Mouse (Mus musculus) induced T-regulatory cell, adult 2 months (primary cell): ENCODE measurements around the gene Hydin.
"Not testable (repeated sequence)": the region's sequence is repeated elsewhere in the genome, so short reads cannot be mapped to it uniquely, and the experiment has no call there.

ENCODE experiments used
- DNase-seq: peaks from one replicate; pipeline ENCODE4 v3.0.0-alpha.2; 2012; ENCODE audit warnings: low read depth

The Hydin gene

GRCm38 (mm10) chr8:110522495-110522894 is 255.7 kb downstream of the Hydin start:
- DNase-seq = not testable (repeated sequence)

DNA sequence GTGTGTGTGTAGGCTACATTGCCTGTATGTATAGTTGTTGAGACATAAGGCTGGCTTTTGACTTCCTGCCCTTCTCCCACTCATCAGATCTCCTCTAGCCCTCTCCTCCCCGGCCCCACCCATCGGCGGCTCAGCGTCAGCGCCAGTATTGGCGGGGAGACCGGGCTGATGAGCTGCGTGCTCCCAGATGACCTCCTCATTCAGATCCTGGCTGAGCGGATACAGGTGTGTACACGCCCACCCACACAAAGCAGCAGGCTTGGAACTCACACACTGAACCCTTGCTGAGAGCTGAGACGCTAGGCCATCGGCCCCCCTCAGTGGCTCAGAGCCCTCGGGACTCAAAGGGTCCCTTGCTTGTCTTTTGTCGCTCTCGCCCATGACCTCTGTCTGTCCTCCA is 256.2 kb downstream of the Hydin start:
- DNase-seq = no peak

DNA sequence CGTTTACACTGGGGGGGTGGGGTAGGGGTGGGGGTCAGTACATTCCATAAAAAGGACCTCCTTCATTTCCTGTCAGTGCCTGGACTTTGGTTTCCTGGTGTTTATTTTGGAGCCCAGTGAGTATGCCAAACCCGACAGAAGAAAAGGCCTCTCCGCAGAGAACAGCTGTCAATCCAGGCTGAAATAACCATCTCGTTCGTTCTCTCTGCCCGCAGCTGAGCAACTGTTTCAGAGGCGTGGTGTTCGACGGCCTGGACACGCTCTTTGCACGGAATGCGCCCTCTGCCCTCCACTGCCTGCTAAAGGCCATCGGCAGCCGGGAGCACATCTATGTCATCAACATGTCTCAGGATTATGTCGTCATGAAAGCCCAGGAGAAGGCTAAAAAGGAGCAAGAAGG is 258.5 kb downstream of the Hydin start:
- no peak for DNase-seq

GRCm38 (mm10) chr8:110530008-110530762 is 263.4 kb downstream of the Hydin start:
- DNase-seq = no peak

DNA sequence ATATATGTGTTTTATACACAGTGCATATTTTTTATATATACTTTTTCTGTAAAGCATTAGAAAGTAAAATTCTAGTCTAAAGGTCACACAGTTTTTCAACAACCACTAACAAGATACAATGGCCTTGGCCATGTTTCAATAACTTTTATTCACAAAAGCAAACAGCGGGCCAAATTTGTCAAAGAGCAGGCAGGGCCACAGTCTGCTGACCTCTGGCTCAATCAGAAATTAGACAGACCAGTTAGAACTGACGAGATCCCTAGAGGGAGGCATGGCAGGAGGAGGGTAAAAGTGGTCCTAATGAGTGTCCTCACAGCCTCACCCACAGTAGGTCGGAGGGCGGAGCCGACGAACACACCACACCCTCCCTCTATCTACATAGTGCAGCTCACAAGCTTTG is 267.0 kb downstream of the Hydin start:
- DNase-seq = no peak

- DNase-seq = no peak
Observed at GRCm38 (mm10) chr8:110537849-110538248, 271.1 kb downstream of the Hydin start.

GRCm38 (mm10) chr8:110550343-110550742 is 283.6 kb downstream of the Hydin start:
- DNase-seq = no peak

DNA sequence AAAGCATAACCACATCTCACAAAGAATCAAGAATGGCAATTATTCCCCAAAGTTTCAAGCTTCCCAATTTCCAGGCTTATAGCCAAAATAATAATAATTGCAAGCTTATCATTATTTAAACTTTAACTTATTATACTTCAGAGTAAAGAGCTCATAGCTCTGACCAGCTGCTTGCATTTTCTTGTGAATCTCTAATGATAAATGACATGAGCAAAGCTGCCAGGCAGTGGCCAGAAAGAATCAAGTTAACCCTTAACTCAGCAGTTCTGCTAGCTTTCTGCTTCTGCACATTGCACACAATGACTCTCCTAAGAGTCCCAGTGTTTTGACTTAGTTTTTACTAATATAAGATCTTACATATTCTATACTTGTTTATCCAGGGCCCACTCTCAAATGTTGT is 285.3 kb downstream of the Hydin start:
- DNase-seq = not testable (repeated sequence)

- no peak for DNase-seq
Observed at GRCm38 (mm10) chr8:110592641-110593040, 325.9 kb downstream of the Hydin start.

GRCm38 (mm10) chr8:110594164-110594563 is 327.4 kb downstream of the Hydin start:
- DNase-seq = no peak

GRCm38 (mm10) chr8:110604556-110604955 is 337.8 kb downstream of the Hydin start:
- peak; percentile 56 for DNase-seq

GRCm38 (mm10) chr8:110605401-110606015 is 338.7 kb downstream of the Hydin start:
- DNase-seq = no peak

- no peak for DNase-seq
Observed at GRCm38 (mm10) chr8:110615730-110616129, 349.0 kb downstream of the Hydin start.

DNA sequence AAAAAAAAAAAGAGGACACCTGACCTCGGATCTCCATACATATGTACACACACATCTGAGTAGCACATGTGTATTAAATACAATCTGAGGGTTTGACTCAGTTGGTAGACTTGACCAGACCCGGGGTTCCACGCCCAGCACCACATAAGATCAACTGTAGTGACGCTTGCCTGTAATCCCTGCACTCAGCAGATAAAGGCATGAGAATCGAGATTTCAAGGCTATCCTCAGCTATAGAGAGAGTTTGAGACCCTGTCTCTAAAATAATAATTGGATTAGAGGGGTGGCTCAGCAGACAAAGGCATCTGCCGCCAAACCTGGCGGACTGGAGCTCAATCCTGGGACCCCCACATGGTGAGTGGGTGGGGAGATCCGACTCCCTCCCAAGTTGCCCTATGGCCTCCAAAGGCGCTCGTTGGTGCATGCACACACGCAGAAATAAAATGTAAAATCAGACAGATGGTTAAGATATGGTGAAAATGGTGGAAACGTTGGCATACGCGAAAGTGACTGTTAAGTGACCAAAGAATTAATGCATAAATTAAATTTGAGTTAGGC is 351.1 kb downstream of the Hydin start:
- DNase-seq = peak; percentile 4

DNA sequence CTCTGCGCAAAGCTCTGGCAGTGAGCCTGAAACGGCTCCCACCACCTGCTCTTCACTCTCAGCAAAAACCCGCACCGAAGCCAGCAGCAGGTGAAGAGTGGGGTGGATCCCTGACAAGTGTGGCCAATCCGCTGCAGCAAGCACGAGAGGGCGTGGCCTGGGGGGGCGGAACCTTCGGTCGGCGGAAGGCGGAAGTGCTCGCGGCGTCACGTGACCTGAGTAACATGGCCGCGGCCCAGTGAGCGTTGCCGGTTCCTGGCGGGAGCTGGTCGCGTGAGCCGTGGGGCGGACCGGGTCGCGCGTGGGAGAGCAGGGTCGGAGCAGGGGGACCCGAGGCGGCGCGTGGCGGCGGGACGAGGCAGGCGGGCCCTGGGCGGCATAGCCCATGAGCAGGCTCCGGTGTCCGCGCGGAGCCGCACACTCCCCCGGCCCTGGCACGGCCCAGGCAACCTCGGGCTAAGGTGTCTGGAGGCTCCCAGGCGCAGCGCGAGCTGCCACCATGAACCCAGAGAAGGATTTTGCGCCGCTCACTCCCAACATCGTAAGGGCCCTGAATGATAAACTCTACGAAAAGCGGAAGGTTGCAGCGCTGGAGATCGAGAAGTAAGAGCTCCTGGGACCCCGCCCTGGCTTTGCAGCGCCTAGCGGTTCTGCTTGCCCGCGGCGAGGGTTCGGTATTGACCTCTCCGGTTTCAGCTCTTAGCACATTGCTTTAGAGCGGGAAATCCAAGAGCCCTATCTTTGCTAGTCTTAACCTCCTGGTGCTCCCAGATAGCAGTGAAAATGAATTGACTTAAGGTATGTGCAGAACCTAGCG is 351.8 kb downstream of the Hydin start, which contains the start of gene Vac14:
Vac14 (plus strand) TSS at position 195 of the 817 bp plus-strand sequence.
- peak; percentile 99 for DNase-seq

- no peak for DNase-seq
Observed at GRCm38 (mm10) chr8:110619208-110619574, 352.4 kb downstream of the Hydin start.

DNA sequence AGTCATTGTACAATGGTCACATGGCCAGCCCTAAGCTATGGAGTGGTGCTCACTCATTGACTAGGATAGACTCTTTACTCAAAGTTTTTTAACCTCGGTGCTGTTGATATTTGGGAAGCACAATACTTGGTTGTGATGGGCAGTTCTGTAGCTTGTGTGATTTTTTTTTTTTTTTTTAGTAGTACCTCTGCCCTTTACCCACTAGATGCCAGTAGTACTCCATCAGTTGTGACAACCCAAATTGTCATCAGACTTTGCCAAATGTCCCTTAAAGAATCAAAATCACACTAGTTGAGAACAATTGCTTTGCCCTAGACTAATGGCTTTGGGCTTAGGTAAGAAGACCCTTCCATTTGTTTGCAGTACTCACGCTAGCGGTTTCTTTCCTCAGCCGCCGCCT is 353.1 kb downstream of the Hydin start:
- peak; percentile 65 for DNase-seq

GRCm38 (mm10) chr8:110626431-110626830 is 359.7 kb downstream of the Hydin start:
- no peak for DNase-seq

GRCm38 (mm10) chr8:110629245-110630063 is 362.7 kb downstream of the Hydin start:
- DNase-seq = peak; percentile 75

- DNase-seq = no peak
Observed at GRCm38 (mm10) chr8:110630079-110630478, 363.3 kb downstream of the Hydin start.

DNA sequence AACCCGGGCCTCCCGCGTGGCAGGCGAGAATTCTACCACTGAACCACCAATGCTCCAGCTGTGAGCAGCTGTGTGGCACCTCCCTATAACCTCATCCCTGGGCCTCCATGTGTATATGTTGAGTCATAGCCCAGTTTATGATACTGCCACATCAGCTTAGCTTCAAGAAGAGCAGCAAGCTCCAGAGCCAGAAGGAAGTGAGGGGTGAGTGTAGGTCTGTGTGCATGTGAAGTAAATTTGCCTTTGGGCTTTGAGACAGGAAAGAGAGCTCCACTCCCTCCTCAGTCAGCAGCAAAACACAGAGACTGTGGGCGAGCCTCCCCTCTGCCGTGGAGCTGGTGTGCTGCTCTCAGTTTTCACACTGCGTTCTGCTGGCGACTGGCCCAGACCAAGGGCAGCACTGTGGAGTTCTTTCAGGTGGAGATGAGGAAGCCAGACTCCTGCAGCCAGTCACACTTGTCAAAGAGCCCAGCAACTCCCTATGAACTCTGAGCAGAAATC is 363.8 kb downstream of the Hydin start:
- no peak for DNase-seq
